Mouse (Mus musculus) forebrain, embryonic 14.5 days (tissue): ENCODE data around the gene Gng5. TPM values are rescaled to one million over a fixed set of nuclear protein-coding genes. Genes with fewer than 3 reads are reported as not detected.

Experiments
- ATAC-seq: fragments of 200-750 bp; cut with Nextera tagmentation; 2 replicates; pipeline ENCODE4 v1.8.0; 2017; ENCODE audit warnings: mild to moderate bottlenecking, moderate library complexity
- DNase-seq: peaks from one replicate; pipeline ENCODE4 v3.0.0-alpha.2; 2015; ENCODE audit warnings: low spot score
- H3K27ac ChIP-seq: fragments of 300-500 bp; sonication (generic); 2 replicates; pipeline ENCODE4 v1.5.1; 2014; ENCODE audit warnings: low read depth, mild to moderate bottlenecking, control low read depth, low read length, moderate library complexity
- H3K27me3 ChIP-seq: fragments of 300-500 bp; sonication (generic); replicated peaks from 2 replicates; pipeline ENCODE4 v1.6.1; 2014; ENCODE audit warnings: low read length, control low read depth, mixed read lengths; ENCODE audit not compliant: control insufficient read depth, insufficient read depth
- H3K36me3 ChIP-seq: fragments of 300-500 bp; sonication (generic); 2 replicates; pipeline ENCODE4 v1.6.1; 2014; ENCODE audit warnings: low read length, control low read depth; ENCODE audit not compliant: control insufficient read depth, insufficient read depth
- H3K4me1 ChIP-seq: fragments of 300-500 bp; sonication (generic); 2 replicates; pipeline ENCODE4 v1.6.1; 2014; ENCODE audit warnings: antibody characterized with exemption, low read length, control low read depth; ENCODE audit not compliant: control insufficient read depth, insufficient read depth
- H3K4me2 ChIP-seq: fragments of 300-500 bp; sonication (generic); 2 replicates; pipeline ENCODE4 v1.6.1; 2014; ENCODE audit warnings: mild to moderate bottlenecking, control low read depth, low read length
- H3K4me3 ChIP-seq: fragments of 300-500 bp; sonication (generic); 2 replicates; pipeline ENCODE4 v1.5.1; 2014; ENCODE audit warnings: low read depth, low read length, control low read depth
- H3K9ac ChIP-seq: fragments of 300-500 bp; sonication (generic); 2 replicates; pipeline ENCODE4 v1.6.1; 2014; ENCODE audit warnings: mild to moderate bottlenecking, low read length, control low read depth, moderate library complexity
- H3K9me3 ChIP-seq: fragments of 300-500 bp; sonication (generic); replicated peaks from 2 replicates; pipeline ENCODE4 v1.6.1; 2016; ENCODE audit warnings: low read length, control low read depth, mixed read lengths; ENCODE audit not compliant: control insufficient read depth
- WGBS: fragments of 180-500 bp; shearing (Covaris S2); extraction: QIAGEN DNeasy Blood & Tissue Kit; methylation state at CpG from one replicate; pipeline ENCODE4 v1.1.7; 2014; 5-methylcytosine and 5-hydroxymethylcytosine counted together
- polyA plus RNA-seq: library from polyadenylated mRNA; unstranded; fragments of >200 nt; fragmentation: Nextera tagmentation; extraction: Ambion mirVana; gene quantifications from 2 replicates; pipeline ENCODE4 v1.2.1, GENCODE M21; 2014

Gng5 gene
- polyA plus RNA-seq, result 392 and 558 TPM in 2 replicates

- DNase-seq, result peak; percentile 83
- peak within 1 kb of the TSS; percentile 66 for H3K4me2 ChIP-seq
Measured at GRCm38 (mm10) chr3:146499431-146500002, at the start of gene Gng5, which contains the start of gene Spata1. Gene Gng5 (plus strand): TSS chr3:146499807. Gene Spata1 (minus strand): TSS chr3:146499753.

GRCm38 (mm10) chr3:146450371-146450841 lies 49.2 kb upstream of the Gng5 start:
- ATAC-seq (peak; percentile 99), DNase-seq (peak; percentile 95)
- H3K4me2 ChIP-seq, result peak overlapping the region; percentile 81
- 0% methylated on average over 29 of the region's 29 CpGs for WGBS
- H3K4me3 ChIP-seq, result peak overlapping the region; percentile 46
- no peaks in the 10 kb centered on the region for H3K36me3 ChIP-seq
- H3K9ac ChIP-seq, result peak overlapping the region; percentile 70
- no peaks in the 10 kb centered on the region for H3K9me3 ChIP-seq
- peak overlapping the region; percentile 58; the same call in 1 of the 2 replicates for H3K27ac ChIP-seq
- 0 out of 2 replicates have a peak, but pooled peaks cover 3% of the 10 kb centered on the region for H3K4me1 ChIP-seq
- no peaks in the 10 kb centered on the region for H3K27me3 ChIP-seq

More at GRCm38 (mm10) chr3:146499431-146500002, at the start of gene Gng5, which contains the start of gene Spata1:
- Histone ChIP-seq H3K27ac (peak within 1 kb of the TSS; percentile 76), H3K4me1 (peaks cover 12% of the 10 kb centered on the region), H3K9me3 (no peaks in the 10 kb centered on the region), H3K27me3 (no peaks in the 10 kb centered on the region), H3K9ac (peak within 1 kb of the TSS; percentile 83), H3K4me3 (peak within 1 kb of the TSS; percentile 82), H3K36me3 (peaks cover 11% of the 10 kb centered on the region)
- 1% methylated on average over 67 of the region's 88 CpGs for WGBS
- ATAC-seq, result peak; percentile 93

- WGBS, result 86% methylated on average over 5 of the region's 5 CpGs
- DNase-seq, result no peak
- no peak for ATAC-seq
Measured at GRCm38 (mm10) chr3:146451375-146451774, 48.2 kb upstream of the Gng5 start.

GRCm38 (mm10) chr3:146462939-146463338 lies 36.7 kb upstream of the Gng5 start:
- no peak for DNase-seq
- H3K9ac ChIP-seq, result no peak overlapping the region
- H3K9me3 ChIP-seq, result no peaks in the 10 kb centered on the region
- H3K27ac ChIP-seq, result no peak overlapping the region
- no peaks in the 10 kb centered on the region for H3K27me3 ChIP-seq
- no peak overlapping the region for H3K4me3 ChIP-seq
- H3K4me2 ChIP-seq, result no peak overlapping the region
- WGBS, result 59% methylated on average over 2 of the region's 2 CpGs
- H3K4me1 ChIP-seq, result no peaks in the 10 kb centered on the region
- no peak for ATAC-seq
- H3K36me3 ChIP-seq, result no peaks in the 10 kb centered on the region

More at GRCm38 (mm10) chr3:146451375-146451774, 48.2 kb upstream of the Gng5 start:
- no peak overlapping the region for H3K4me2 ChIP-seq
- H3K36me3 ChIP-seq, result no peaks in the 10 kb centered on the region
- H3K9ac ChIP-seq, result no peak overlapping the region
- no peak overlapping the region for H3K4me3 ChIP-seq
- no peaks in the 10 kb centered on the region for H3K9me3 ChIP-seq
- H3K4me1 ChIP-seq, result 0 out of 2 replicates have a peak, but pooled peaks cover 3% of the 10 kb centered on the region
- H3K27me3 ChIP-seq, result no peaks in the 10 kb centered on the region
- H3K27ac ChIP-seq, result no peak overlapping the region

GRCm38 (mm10) chr3:146469226-146469625 lies 30.4 kb upstream of the Gng5 start:
- Histone ChIP-seq H3K4me3 (no peak overlapping the region), H3K9ac (no peak overlapping the region), H3K27me3 (no peaks in the 10 kb centered on the region), H3K9me3 (no peaks in the 10 kb centered on the region), H3K4me1 (no peaks in the 10 kb centered on the region), H3K36me3 (no peaks in the 10 kb centered on the region), H3K4me2 (no peak overlapping the region), H3K27ac (no peak overlapping the region)
- no peak for ATAC-seq
- WGBS, result 84% methylated on average over 2 of the region's 2 CpGs
- no peak for DNase-seq

GRCm38 (mm10) chr3:146472657-146473056 lies 26.9 kb upstream of the Gng5 start:
- no peak for ATAC-seq

GRCm38 (mm10) chr3:146473741-146474140 lies 25.9 kb upstream of the Gng5 start:
- no peak overlapping the region for H3K4me2 ChIP-seq
- H3K36me3 ChIP-seq, result no peaks in the 10 kb centered on the region
- DNase-seq, result no peak
- no peaks in the 10 kb centered on the region for H3K27me3 ChIP-seq
- H3K4me1 ChIP-seq, result no peaks in the 10 kb centered on the region
- H3K9me3 ChIP-seq, result no peaks in the 10 kb centered on the region
- ATAC-seq, result no peak
- H3K27ac ChIP-seq, result no peak overlapping the region
- no peak overlapping the region for H3K9ac ChIP-seq
- H3K4me3 ChIP-seq, result no peak overlapping the region

More at GRCm38 (mm10) chr3:146472657-146473056, 26.9 kb upstream of the Gng5 start:
- Histone ChIP-seq H3K4me1 (no peaks in the 10 kb centered on the region), H3K36me3 (no peaks in the 10 kb centered on the region), H3K4me3 (no peak overlapping the region), H3K4me2 (no peak overlapping the region), H3K9ac (no peak overlapping the region), H3K9me3 (no peaks in the 10 kb centered on the region), H3K27me3 (no peaks in the 10 kb centered on the region), H3K27ac (no peak overlapping the region)
- no peak for DNase-seq
- WGBS, result 77% methylated on average over 4 of the region's 4 CpGs

- no peak for DNase-seq
- Histone ChIP-seq H3K36me3 (no peaks in the 10 kb centered on the region), H3K9ac (no peak overlapping the region), H3K4me2 (no peak overlapping the region), H3K27me3 (no peaks in the 10 kb centered on the region), H3K27ac (no peak overlapping the region), H3K4me3 (no peak overlapping the region), H3K9me3 (no peaks in the 10 kb centered on the region), H3K4me1 (no peaks in the 10 kb centered on the region)
- 91% methylated on average over 3 of the region's 3 CpGs for WGBS
- ATAC-seq, result no peak
Measured at GRCm38 (mm10) chr3:146474428-146474827, 25.2 kb upstream of the Gng5 start.

GRCm38 (mm10) chr3:146482044-146482443 lies 17.6 kb upstream of the Gng5 start:
- Histone ChIP-seq H3K27ac (no peak overlapping the region), H3K9me3 (no peaks in the 10 kb centered on the region), H3K9ac (no peak overlapping the region), H3K27me3 (no peaks in the 10 kb centered on the region), H3K4me3 (no peak overlapping the region), H3K4me2 (no peak overlapping the region), H3K36me3 (no peaks in the 10 kb centered on the region), H3K4me1 (no peaks in the 10 kb centered on the region)
- 77% methylated on average over 2 of the region's 2 CpGs for WGBS
- ATAC-seq (no peak), DNase-seq (peak; percentile 17)
